Mouse (Mus musculus) MEL (cell line): ENCODE results near the gene Mcm9. TPM values are rescaled to one million over a fixed set of nuclear protein-coding genes. Genes with fewer than 3 reads are reported as not detected.

Experiments used
- DNase-seq: peaks from one replicate; pipeline ENCODE4 v3.0.0; 2011; ENCODE audit warnings: low read depth, low spot score
- H3K27ac ChIP-seq: 2 replicates; pipeline ENCODE4 v1.5.1; 2012; ENCODE audit warnings: low read depth, mild to moderate bottlenecking, control low read depth, low read length, moderate library complexity; ENCODE audit not compliant: control insufficient read depth
- H3K27me3 ChIP-seq, 2 experiments: fragments of 150-350 bp in 1 of 2; sonication (generic) in 1 of 2; 2 replicates each; pipeline ENCODE4 v1.6.1; 2012; ENCODE audit warnings: low read length in 2 of 2, mild to moderate bottlenecking in 2 of 2, improper control_type of control experiment in 1 of 2, moderate library complexity in 1 of 2; ENCODE audit not compliant: insufficient read depth in 2 of 2, control insufficient read depth in 1 of 2
- H3K36me3 ChIP-seq, 2 experiments: 2 replicates each; pipeline ENCODE4 v1.6.1; 2012 to 2014; ENCODE audit warnings: low read length in 2 of 2, improper control_type of control experiment in 1 of 2, inconsistent platforms in 1 of 2, mild to moderate bottlenecking in 1 of 2; ENCODE audit not compliant: insufficient read depth in 2 of 2, control insufficient read depth in 1 of 2
- H3K4me1 ChIP-seq, 2 experiments: fragments of 150-350 bp in 1 of 2; sonication (generic) in 1 of 2; 2 replicates each; pipeline ENCODE4 v1.6.1; 2012; ENCODE audit warnings: low read length in 2 of 2, improper control_type of control experiment in 1 of 2, mild to moderate bottlenecking in 1 of 2; ENCODE audit not compliant: insufficient read depth in 2 of 2, control insufficient read depth in 1 of 2
- H3K4me3 ChIP-seq, 2 experiments: fragments of 150-350 bp in 1 of 2; sonication (generic) in 1 of 2; 2 replicates each; pipeline ENCODE4 v1.5.1; 2012; ENCODE audit warnings: low read depth in 2 of 2, low read length in 2 of 2, mild to moderate bottlenecking in 2 of 2, moderate library complexity in 2 of 2, control low read depth in 1 of 2, improper control_type of control experiment in 1 of 2; ENCODE audit not compliant: control insufficient read depth in 1 of 2, insufficient read depth in 1 of 2
- H3K79me2 ChIP-seq: 2 replicates; pipeline ENCODE4 v1.6.1; 2012; ENCODE audit warnings: mild to moderate bottlenecking, low read length, moderate library complexity; ENCODE audit not compliant: control insufficient read depth, poor library complexity, insufficient read depth
- H3K9ac ChIP-seq: 2 replicates; pipeline ENCODE4 v1.6.1; 2012; ENCODE audit warnings: low read depth, mild to moderate bottlenecking, control low read depth, low read length, moderate library complexity; ENCODE audit not compliant: control insufficient read depth, poor library complexity, severe bottlenecking
- H3K9me3 ChIP-seq: fragments of 150-350 bp; sonication (generic); replicated peaks from 2 replicates; pipeline ENCODE4 v1.6.1; 2012; ENCODE audit warnings: mild to moderate bottlenecking, low read length, improper control_type of control experiment, moderate library complexity; ENCODE audit not compliant: insufficient read depth
- CHD1 ChIP-seq: IDR thresholded peaks from 2 replicates; pipeline ENCODE4 v1.6.1; 2012; ENCODE audit warnings: low read depth, mild to moderate bottlenecking, inconsistent platforms, low read length, improper control_type of control experiment
- CHD2 ChIP-seq: IDR thresholded peaks from 2 replicates; pipeline ENCODE4 v1.6.1; 2011; ENCODE audit warnings: low read length, improper control_type of control experiment
- CTCF ChIP-seq, 3 experiments: IDR thresholded peaks in 2 of 3; conservative IDR thresholded peaks in 1 of 3; 2 replicates each; pipeline ENCODE4 v1.5.1; 2011 to 2012; ENCODE audit warnings: low read length in 3 of 3, low read depth in 2 of 3, mild to moderate bottlenecking in 2 of 3, improper control_type of control experiment in 1 of 3, inconsistent platforms in 1 of 3, mixed read lengths in 1 of 3, moderate library complexity in 1 of 3; ENCODE audit not compliant: control insufficient read depth in 1 of 3, insufficient read depth in 1 of 3, poor library complexity in 1 of 3, severe bottlenecking in 1 of 3
- E2F4 ChIP-seq: IDR thresholded peaks from 2 replicates; pipeline ENCODE4 v1.6.1; 2011; ENCODE audit warnings: low read depth, low read length, improper control_type of control experiment, borderline replicate concordance
- EP300 ChIP-seq, 2 experiments: IDR thresholded peaks; 2 replicates each; pipeline ENCODE4 v1.6.1; 2011; ENCODE audit warnings: improper control_type of control experiment in 2 of 2, low read length in 2 of 2, low read depth in 1 of 2, mild to moderate bottlenecking in 1 of 2
- GABPA ChIP-seq: IDR thresholded peaks from 2 replicates; pipeline ENCODE4 v1.6.1; 2012; ENCODE audit warnings: low read depth, mild to moderate bottlenecking, inconsistent platforms, low read length, improper control_type of control experiment, moderate library complexity
- GATA1 ChIP-seq: IDR thresholded peaks from 2 replicates; pipeline ENCODE4 v1.6.1; 2011; ENCODE audit warnings: low read depth, low read length, improper control_type of control experiment
- HCFC1 ChIP-seq: IDR thresholded peaks from 2 replicates; pipeline ENCODE4 v1.6.1; 2012; ENCODE audit warnings: low read depth, mild to moderate bottlenecking, inconsistent platforms, low read length, improper control_type of control experiment, moderate library complexity
- JUND ChIP-seq: IDR thresholded peaks from 2 replicates; pipeline ENCODE4 v1.6.1; 2011; ENCODE audit warnings: low read depth, mild to moderate bottlenecking, improper control_type of control experiment, low read length
- MAFK ChIP-seq: IDR thresholded peaks from 2 replicates; pipeline ENCODE4 v1.6.1; 2011; ENCODE audit warnings: low read depth, mild to moderate bottlenecking, low read length, improper control_type of control experiment, borderline replicate concordance
- MEF2A ChIP-seq: IDR thresholded peaks from 2 replicates; pipeline ENCODE4 v1.6.1; 2014; ENCODE audit warnings: low read depth, mild to moderate bottlenecking, inconsistent platforms, low read length, improper control_type of control experiment; ENCODE audit not compliant: poor library complexity, insufficient replicate concordance, severe bottlenecking; ENCODE audit errors: extremely low read depth
- NELFE ChIP-seq: IDR thresholded peaks from 2 replicates; pipeline ENCODE4 v1.6.1; 2011; ENCODE audit warnings: low read depth, low read length, improper control_type of control experiment
- POLR2A ChIP-seq, 2 experiments: IDR thresholded peaks; 2 replicates each; pipeline ENCODE4 v1.6.1; 2011 to 2012; ENCODE audit warnings: low read length in 2 of 2, mild to moderate bottlenecking in 2 of 2, control low read depth in 1 of 2, improper control_type of control experiment in 1 of 2, low read depth in 1 of 2, moderate library complexity in 1 of 2; ENCODE audit not compliant: control insufficient read depth in 1 of 2, insufficient read depth in 1 of 2, poor library complexity in 1 of 2
- POLR2AphosphoS5 ChIP-seq: IDR thresholded peaks from 2 replicates; pipeline ENCODE4 v1.6.1; 2012; ENCODE audit warnings: low read depth, borderline replicate concordance, mild to moderate bottlenecking, inconsistent platforms, low read length, moderate library complexity, mixed read lengths
- RAD21 ChIP-seq: IDR thresholded peaks from 2 replicates; pipeline ENCODE4 v1.6.1; 2011; ENCODE audit warnings: mild to moderate bottlenecking, low read depth, low read length, improper control_type of control experiment
- SMC3 ChIP-seq: IDR thresholded peaks from 2 replicates; pipeline ENCODE4 v1.6.1; 2011; ENCODE audit warnings: low read depth, low read length, improper control_type of control experiment
- TBP ChIP-seq: IDR thresholded peaks from 2 replicates; pipeline ENCODE4 v1.8.0; 2011; ENCODE audit warnings: low read depth, low read length, improper control_type of control experiment
- TCF12 ChIP-seq: IDR thresholded peaks from 2 replicates; pipeline ENCODE4 v1.6.1; 2014; ENCODE audit warnings: low read depth, mild to moderate bottlenecking, inconsistent platforms, low read length, improper control_type of control experiment, moderate library complexity
- UBTF ChIP-seq: IDR thresholded peaks from 2 replicates; pipeline ENCODE4 v1.6.1; 2012; ENCODE audit warnings: low read depth, mild to moderate bottlenecking, inconsistent platforms, low read length, improper control_type of control experiment, moderate library complexity, borderline replicate concordance; ENCODE audit not compliant: insufficient read depth
- USF2 ChIP-seq, 2 experiments: IDR thresholded peaks; 2 replicates each; pipeline ENCODE4 v1.6.1; 2011 to 2012; ENCODE audit warnings: improper control_type of control experiment in 2 of 2, low read length in 2 of 2, borderline replicate concordance in 1 of 2, inconsistent platforms in 1 of 2, low read depth in 1 of 2, mild to moderate bottlenecking in 1 of 2; ENCODE audit not compliant: insufficient read depth in 1 of 2
- ZC3H11A ChIP-seq: IDR thresholded peaks from 2 replicates; pipeline ENCODE4 v1.6.1; 2012; ENCODE audit warnings: low read depth, mild to moderate bottlenecking, inconsistent platforms, low read length, improper control_type of control experiment
- ZKSCAN1 ChIP-seq: IDR thresholded peaks from 2 replicates; pipeline ENCODE4 v1.6.1; 2012; ENCODE audit warnings: low read depth, mild to moderate bottlenecking, inconsistent platforms, low read length, improper control_type of control experiment, moderate library complexity
- polyA plus RNA-seq, 2 experiments: library from polyadenylated mRNA; stranded (reverse) in 1 of 2; unstranded in 1 of 2; fragments of >175 nt in 1 of 2; fragments of >200 nt in 1 of 2; gene quantifications; 2 replicates each; pipeline versions ENCODE4 v1.2.1 to v1.2.4; 2012; ENCODE audit warnings: low replicate concordance in 2 of 2, low read depth in 1 of 2; ENCODE audit not compliant: insufficient read length in 2 of 2, insufficient read depth in 1 of 2, missing spikeins in 1 of 2
- total RNA-seq: library from RNA; depleted of rRNA; stranded (reverse); fragments of 300-350 nt; gene quantifications from 2 replicates; pipeline ENCODE4 v1.2.3, GENCODE M21; 2012

Mcm9 gene
- total and polyA plus RNA-seq, 3 experiments = 5.3 to 12.6 TPM; not detected in 1

- H3K79me2 ChIP-seq = no peaks in the 10 kb centered on the region
- H3K4me1 ChIP-seq = no peaks in the 10 kb centered on the region
- no peaks in the 10 kb centered on the region for H3K36me3 ChIP-seq
- DNase-seq = no peak
- H3K9me3 ChIP-seq = no peaks in the 10 kb centered on the region
- no peak overlapping the region for H3K9ac ChIP-seq
- no peak overlapping the region for H3K4me3 ChIP-seq
- TF ChIP-seq HCFC1 (no peak), UBTF (no peak), JUND (no peak), GATA1 (no peak), EP300 (IDR thresholded peaks at IDR 0.05; ENCODE audit: low read depth in 1 of 2, low read length in 2 of 2) (no peak), POLR2A (IDR thresholded peaks at IDR 0.05; ENCODE audit: control insufficient read depth in 1 of 2, insufficient read depth in 1 of 2, low read depth in 1 of 2, low read length in 2 of 2, poor library complexity in 1 of 2) (no peak), RAD21 (no peak), CHD1 (no peak), TCF12 (no peak), E2F4 (no peak), CHD2 (no peak), POLR2AphosphoS5 (no peak), ZC3H11A (no peak), NELFE (no peak), USF2 (IDR thresholded peaks at IDR 0.05; ENCODE audit: borderline replicate concordance in 1 of 2, insufficient read depth in 1 of 2, low read depth in 1 of 2, low read length in 2 of 2) (no peak), TBP (no peak), MEF2A (no peak)
- TF ChIP-seq, all 39 proteins: peak for 0
- Histone ChIP-seq H3K27me3 (no peaks in the 10 kb centered on the region; a peak in 1 of 4 replicates), H3K27ac (no peak overlapping the region)
Observed at GRCm38 (mm10) chr10:53650683-53651082, 20.4 kb upstream of the Mcm9 start.

GRCm38 (mm10) chr10:53641507-53641906 is 11.3 kb upstream of the Mcm9 start:
- Histone ChIP-seq H3K27ac (no peak overlapping the region), H3K4me3 (no peak overlapping the region), H3K9ac (no peak overlapping the region), H3K9me3 (no peaks in the 10 kb centered on the region), H3K36me3 (no peaks in the 10 kb centered on the region), H3K27me3 (peaks cover 5 to 8% of the 10 kb centered on the region in 2 experiments), H3K4me1 (no peaks in the 10 kb centered on the region), H3K79me2 (no peaks in the 10 kb centered on the region)
- TF ChIP-seq POLR2AphosphoS5 (no peak), EP300 (IDR thresholded peaks at IDR 0.05; ENCODE audit: low read depth in 1 of 2, low read length in 2 of 2) (no peak), E2F4 (no peak), RAD21 (peak; percentile 86), ZKSCAN1 (no peak), ZC3H11A (peak; percentile 85), MAFK (no peak), CTCF (IDR thresholded peaks at IDR 0.05 in 2 of 3, conservative IDR thresholded peaks at IDR 0.05 in 1 of 3; ENCODE audit: control insufficient read depth in 1 of 3, insufficient read depth in 1 of 3, low read depth in 2 of 3, low read length in 3 of 3, poor library complexity in 1 of 3, severe bottlenecking in 1 of 3) (peak; percentile 43 to 84 (median 50)), SMC3 (peak; percentile 82), GABPA (no peak), JUND (no peak)
- peak; percentile 62 for DNase-seq
